Mouse (Mus musculus): ENCODE measurements around the gene Rcc2.

GRCm38 (mm10) chr4:140667802-140668201 lies 32.5 kb upstream of the Rcc2 start:
- TF ChIP-seq CTCF (IDR thresholded peaks at IDR 0.05) = no peak
- TF ChIP-seq EP300 (IDR thresholded peaks at IDR 0.05) = no peak
